Mouse (Mus musculus) bone marrow, adult 2 months (tissue): ENCODE data around the gene Msl2. TPM values are rescaled to one million over a fixed set of nuclear protein-coding genes. Genes with fewer than 3 reads are reported as not detected.

ENCODE experiments used
- H3K27ac ChIP-seq: fragments of 200-500 bp; 2 replicates; pipeline ENCODE4 v1.5.1; 2012; ENCODE audit warnings: low read depth, mild to moderate bottlenecking, control low read depth, inconsistent platforms, low read length; ENCODE audit not compliant: control insufficient read depth, poor library complexity, insufficient read depth
- H3K4me1 ChIP-seq: fragments of 200-500 bp; 2 replicates; pipeline ENCODE4 v1.6.1; 2011; ENCODE audit warnings: low read length; ENCODE audit not compliant: control insufficient read depth, insufficient read depth
- H3K4me3 ChIP-seq: fragments of 200-500 bp; replicated peaks from 2 replicates; pipeline ENCODE3; 2011; ENCODE audit warnings: mild to moderate bottlenecking, low read depth, low read length, control low read depth; ENCODE audit not compliant: control insufficient read depth
- CTCF ChIP-seq: fragments of 200-500 bp; IDR thresholded peaks from 2 replicates; pipeline ENCODE4 v1.5.1; 2011; ENCODE audit warnings: low read length, control low read depth; ENCODE audit not compliant: control insufficient read depth, insufficient read depth
- POLR2A ChIP-seq: fragments of 200-500 bp; IDR thresholded peaks from 2 replicates; pipeline ENCODE4 v1.6.1; 2011; ENCODE audit warnings: low read depth, mild to moderate bottlenecking, control low read depth, low read length, borderline replicate concordance; ENCODE audit not compliant: control insufficient read depth
- WGBS: fragments of 180-500 bp; shearing (Covaris S2); methylation state at CpG from one replicate; pipeline ENCODE4 v1.1.7; 2018; 5-methylcytosine and 5-hydroxymethylcytosine counted together
- polyA plus RNA-seq: library from polyadenylated mRNA; stranded (reverse); fragments of >200 nt; gene quantifications from 2 replicates; pipeline ENCODE4 v1.2.4, GENCODE M21; 2011; ENCODE audit warnings: low replicate concordance; ENCODE audit not compliant: missing spikeins, insufficient read depth, insufficient read length

The Msl2 gene
- polyA plus RNA-seq, 1 experiment = 28.9 TPM

DNA sequence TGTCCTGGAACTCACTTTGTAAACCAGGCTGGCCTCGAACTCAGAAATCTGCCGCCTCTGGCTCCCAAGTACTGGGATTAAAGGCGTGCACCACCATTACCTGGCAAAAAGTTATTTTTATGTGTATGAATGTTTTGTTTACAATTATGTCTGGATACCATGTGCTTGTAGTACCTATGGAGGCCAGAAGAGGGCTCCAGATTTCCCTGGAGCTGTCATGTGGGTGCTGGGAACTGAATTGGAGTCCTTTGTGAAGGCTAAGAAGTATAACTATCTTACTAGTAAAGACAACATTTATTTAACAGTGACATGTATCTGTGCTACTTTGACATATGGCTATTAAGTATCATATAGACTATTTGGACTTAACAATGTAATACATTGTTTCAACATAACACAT lies 4.1 kb upstream of the Msl2 start:
- TF ChIP-seq CTCF = no peak
- TF ChIP-seq POLR2A = no peak

GRCm38 (mm10) chr9:101072506-101072905 lies 1.4 kb upstream of the Msl2 start:
- Histone ChIP-seq H3K4me3 (no peak overlapping the region), H3K27ac (no peak overlapping the region), H3K4me1 (no peaks in the 10 kb centered on the region)
- WGBS = 14% methylated on average over 5 of the region's 5 CpGs
- no peak for TF ChIP-seq CTCF
- TF ChIP-seq POLR2A = no peak

More for the DNA sequence above, 4.1 kb upstream of the Msl2 start:
- 89% methylated on average over 3 of the region's 3 CpGs for WGBS
- no peaks in the 10 kb centered on the region for H3K4me1 ChIP-seq
- no peak overlapping the region for H3K27ac ChIP-seq
- no peak overlapping the region for H3K4me3 ChIP-seq

GRCm38 (mm10) chr9:101073041-101073986 lies 587 bp upstream of the Msl2 start:
- TF ChIP-seq POLR2A (peak; percentile 35; the same call in 1 of the 2 replicates), CTCF (no peak)
- WGBS = under 1% methylated on average over 65 of the region's 65 CpGs
- Histone ChIP-seq H3K27ac (peak overlapping the region; percentile 100), H3K4me1 (no peaks in the 10 kb centered on the region; the same call in 1 of the 2 replicates), H3K4me3 (peak overlapping the region; percentile 97)

DNA sequence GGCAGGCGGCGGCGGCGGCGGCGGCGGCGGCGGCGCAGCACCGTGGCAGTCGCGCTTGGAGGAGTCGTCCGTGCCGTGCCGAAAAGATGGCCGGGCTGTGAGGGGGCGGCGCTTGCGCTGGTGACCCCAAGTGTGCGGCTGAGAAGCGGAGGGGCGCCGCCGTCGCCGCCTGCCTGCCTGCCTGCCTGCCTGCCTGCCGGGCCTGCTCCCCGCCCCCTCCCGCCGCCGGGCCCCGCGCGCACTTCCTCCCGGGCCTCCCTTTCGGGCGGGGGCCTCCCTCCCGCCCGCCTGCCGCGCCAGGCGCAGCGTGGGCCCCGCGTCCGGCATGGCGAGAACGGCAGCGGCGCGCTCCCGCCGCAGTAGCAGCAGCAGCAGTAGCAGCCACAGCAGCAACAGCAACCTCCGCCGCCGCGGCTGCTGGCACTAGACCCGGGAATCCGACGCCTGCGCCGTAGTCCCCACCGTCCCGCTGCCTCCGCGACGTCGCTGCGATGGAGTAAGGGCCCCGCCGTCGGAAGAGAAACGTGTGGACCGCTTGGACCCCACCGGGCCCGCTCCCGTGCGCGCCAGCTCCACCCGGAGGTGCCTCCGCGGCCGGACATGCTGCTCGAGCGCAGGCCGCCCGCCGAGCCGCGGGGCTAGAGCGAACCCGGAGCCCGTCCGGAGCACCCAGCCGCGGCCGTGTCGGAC lies 576 bp downstream of the Msl2 start:
- H3K4me1 ChIP-seq = peaks cover 4% of the 10 kb centered on the region
- under 1% methylated on average over 92 of the region's 100 CpGs for WGBS
- peak overlapping the region; percentile 100 for H3K27ac ChIP-seq
- TF ChIP-seq POLR2A (peak; percentile 74; the same call in 1 of the 2 replicates), CTCF (no peak)
- peak overlapping the region; percentile 97 for H3K4me3 ChIP-seq

- Histone ChIP-seq H3K4me1 (peaks cover 4% of the 10 kb centered on the region), H3K27ac (peak overlapping the region; percentile 100), H3K4me3 (peak overlapping the region; percentile 97)
- TF ChIP-seq POLR2A (no peak), CTCF (no peak)
- under 1% methylated on average over 25 of the region's 25 CpGs for WGBS
Observed at GRCm38 (mm10) chr9:101075091-101075581, 1.2 kb downstream of the Msl2 start.

- under 1% methylated on average over 8 of the region's 8 CpGs for WGBS
- no peak for TF ChIP-seq POLR2A
- TF ChIP-seq CTCF = no peak
- Histone ChIP-seq H3K4me3 (peak overlapping the region; percentile 97), H3K27ac (peak overlapping the region; percentile 100; the same call in 1 of the 2 replicates), H3K4me1 (peaks cover 4% of the 10 kb centered on the region)
Observed at GRCm38 (mm10) chr9:101075694-101076093, 1.8 kb downstream of the Msl2 start.

GRCm38 (mm10) chr9:101076095-101076875 lies 2.4 kb downstream of the Msl2 start:
- no peak for TF ChIP-seq CTCF
- TF ChIP-seq POLR2A = 0 out of 2 replicates have a peak, but pooled peaks have one; percentile 10
- WGBS = under 1% methylated on average over 18 of the region's 18 CpGs

More at GRCm38 (mm10) chr9:101076095-101076875, 2.4 kb downstream of the Msl2 start:
- Histone ChIP-seq H3K27ac (peak overlapping the region; percentile 37; the same call in 1 of the 2 replicates), H3K4me1 (peaks cover 4% of the 10 kb centered on the region), H3K4me3 (peak overlapping the region; percentile 97)
